Mouse (Mus musculus) WW6 (cell line): ENCODE results near the gene Hist2h3c2.

Experiments used
- DNase-seq: peaks from one replicate; pipeline ENCODE4 v3.0.0-alpha.2; 2013; ENCODE audit warnings: low read depth, low spot score

Hist2h3c2 gene

DNA sequence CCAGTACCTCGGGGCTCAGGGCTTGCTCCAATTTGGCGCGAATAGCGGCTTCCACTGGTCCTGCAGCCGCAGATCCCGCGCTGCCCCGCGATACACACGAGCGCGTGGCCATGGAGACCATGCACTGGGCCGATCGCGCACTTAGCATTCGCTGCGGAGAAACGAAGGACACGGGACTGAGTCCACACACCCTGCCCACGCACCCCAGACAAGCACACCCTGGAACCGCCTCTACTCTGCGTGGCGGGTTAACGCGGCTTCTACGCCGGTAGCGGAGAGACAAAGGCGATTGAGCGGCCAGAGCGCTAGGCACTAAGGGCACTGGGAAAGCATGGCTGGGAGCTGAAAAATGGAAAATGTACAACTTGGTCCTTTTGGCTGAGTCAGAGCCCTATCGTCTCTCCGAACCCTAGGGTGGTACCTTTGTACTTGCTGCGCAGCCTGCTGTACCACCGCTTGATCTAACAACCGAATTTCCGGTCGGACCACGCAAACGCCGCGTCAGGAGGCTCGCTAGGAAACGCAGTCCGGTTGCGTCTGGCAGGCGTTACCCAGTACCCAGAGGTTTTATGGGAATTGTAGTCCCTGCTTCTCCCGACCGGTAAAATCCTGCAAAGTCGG is 41.7 kb downstream of the Hist2h3c2 start:
- no peak for DNase-seq

DNA sequence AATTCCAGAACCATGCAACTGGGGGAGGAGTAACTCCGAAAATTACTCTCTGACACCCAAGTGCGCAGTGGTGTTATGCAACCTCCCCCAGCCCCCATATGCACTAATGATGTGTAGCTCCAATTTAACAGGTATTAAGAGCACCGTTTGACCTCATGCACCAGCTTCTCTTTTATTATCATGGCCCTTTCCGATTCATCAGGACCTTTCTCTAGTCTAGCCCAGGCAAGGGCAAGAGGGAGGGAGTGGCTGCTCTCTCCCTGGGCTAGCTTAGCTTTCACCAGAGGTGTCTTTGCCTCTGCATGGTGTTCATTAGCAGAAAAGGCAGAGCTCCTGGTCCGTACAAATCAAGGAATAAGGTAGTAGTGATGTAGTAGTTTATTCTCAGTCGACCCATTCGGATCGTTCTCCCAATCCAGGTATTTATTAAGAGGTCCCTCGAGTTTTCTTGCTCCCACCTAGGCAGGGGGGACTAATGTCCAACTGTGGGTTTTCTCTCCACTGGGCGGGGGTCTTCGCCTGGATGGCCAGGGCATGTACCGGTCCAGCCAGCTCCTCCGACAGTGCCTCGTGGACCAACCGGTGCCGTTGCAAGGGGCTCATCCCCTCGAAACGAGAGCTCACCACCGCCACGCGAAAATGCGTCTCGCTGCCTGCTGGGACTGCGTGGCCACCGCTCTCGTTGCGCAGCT is 42.3 kb downstream of the Hist2h3c2 start:
- no peak for DNase-seq

DNA sequence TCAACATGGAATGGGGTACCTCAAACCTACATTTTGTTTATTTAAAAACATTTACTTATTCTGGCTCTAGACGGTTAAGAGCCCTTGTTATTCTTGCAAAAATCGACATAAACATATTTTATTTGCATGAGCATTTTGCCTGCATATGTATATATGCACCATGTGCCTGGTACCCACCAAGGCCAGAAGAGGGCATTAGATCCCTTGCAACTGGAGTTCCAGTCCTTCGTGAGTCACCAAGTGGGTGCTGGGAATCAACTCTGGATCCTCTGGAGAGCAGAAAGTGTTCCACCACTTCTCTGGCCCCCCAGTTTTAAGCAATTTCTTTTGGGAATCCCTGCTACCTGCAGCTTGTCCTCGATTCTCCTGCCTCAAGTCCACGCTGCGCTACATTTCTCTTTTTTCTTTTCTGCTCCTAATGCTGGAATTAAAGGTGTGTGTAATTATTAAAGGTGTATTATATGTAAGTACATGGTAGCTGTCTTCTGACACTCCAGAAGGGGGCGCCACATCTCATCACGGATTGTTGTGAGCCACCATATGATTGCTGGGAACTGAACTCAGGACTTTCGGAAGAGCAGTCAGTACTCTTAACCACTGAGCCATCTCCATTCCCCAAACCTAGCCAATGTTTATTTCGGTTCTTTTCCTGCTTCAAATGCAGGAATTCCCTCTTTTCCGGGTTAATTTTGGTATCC is 43.2 kb downstream of the Hist2h3c2 start:
- DNase-seq, result no peak

DNA sequence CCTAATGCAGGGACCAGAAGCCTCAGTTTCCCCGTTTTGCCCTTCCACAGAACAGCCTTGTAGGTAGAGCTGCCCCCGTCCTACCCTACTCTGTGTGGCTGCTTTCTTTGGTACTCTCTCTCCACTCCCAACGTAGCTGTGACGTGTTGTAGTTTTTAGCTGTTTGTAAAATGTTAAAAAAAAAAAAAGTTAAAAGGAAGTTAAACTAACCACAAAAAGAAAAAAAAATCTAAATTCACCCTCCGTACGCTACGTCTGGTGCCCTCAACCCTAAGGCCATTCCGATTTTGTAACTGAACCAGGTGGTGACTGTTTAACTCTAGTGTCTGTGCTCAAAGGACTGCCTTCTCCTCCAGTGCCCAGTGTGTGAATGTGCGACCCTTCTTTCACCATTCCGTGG is 44.0 kb downstream of the Hist2h3c2 start:
- no peak for DNase-seq

DNA sequence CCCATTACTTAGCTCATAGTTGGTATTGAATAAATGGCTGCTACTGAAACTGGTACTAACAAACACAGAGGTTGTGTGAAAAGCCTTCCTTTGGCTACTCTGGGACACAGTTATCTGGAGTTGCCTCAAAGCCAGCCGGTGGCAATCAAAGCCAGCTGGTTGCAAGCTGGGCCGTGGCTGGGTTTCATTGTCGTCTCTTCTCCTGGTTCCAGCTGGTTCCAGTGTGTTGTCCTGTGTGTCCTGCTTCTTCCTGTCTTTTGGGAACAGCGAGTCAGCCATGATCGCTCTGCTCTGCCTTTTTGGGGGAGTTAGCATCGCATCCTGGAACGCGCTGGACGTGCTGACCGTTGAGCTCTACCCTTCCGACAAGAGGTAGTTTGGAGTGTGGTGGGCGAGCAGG is 46.0 kb downstream of the Hist2h3c2 start:
- DNase-seq, result no peak
